Mouse (Mus musculus) ES-E14 (cell line): Measurements from ENCODE around the gene Ddx39b. TPM values are rescaled to one million over a fixed set of nuclear protein-coding genes. Genes with fewer than 3 reads are reported as not detected.

Experiments used
- DNase-seq: peaks from one replicate; pipeline ENCODE4 v3.0.0-alpha.2; 2013; ENCODE audit warnings: low read depth, low spot score
- H3K27ac ChIP-seq: 2 replicates; pipeline ENCODE4 v1.5.1; 2012; ENCODE audit warnings: low read depth, mild to moderate bottlenecking, low read length, moderate library complexity, mixed read lengths; ENCODE audit not compliant: poor library complexity, insufficient read depth, severe bottlenecking
- H3K36me3 ChIP-seq: 2 replicates; pipeline ENCODE4 v1.6.1; 2012; ENCODE audit warnings: mild to moderate bottlenecking, low read length, moderate library complexity, mixed read lengths; ENCODE audit not compliant: control insufficient read depth, poor library complexity, insufficient read depth, severe bottlenecking
- H3K4me1 ChIP-seq, 2 experiments: fragments of 150-350 bp in 1 of 2; sonication (generic) in 1 of 2; 2 replicates each; pipeline ENCODE4 v1.6.1; 2012; ENCODE audit warnings: low read length in 2 of 2, mild to moderate bottlenecking in 1 of 2, mixed read lengths in 1 of 2; ENCODE audit not compliant: control insufficient read depth in 2 of 2, insufficient read depth in 2 of 2, poor library complexity in 1 of 2
- H3K4me3 ChIP-seq, 2 experiments: fragments of 150-350 bp in 1 of 2; sonication (generic) in 1 of 2; 2 replicates each; pipeline ENCODE4 v1.5.1; 2012; ENCODE audit warnings: low read length in 2 of 2, low read depth in 1 of 2, mild to moderate bottlenecking in 1 of 2, mixed read lengths in 1 of 2; ENCODE audit not compliant: insufficient read depth in 1 of 2, poor library complexity in 1 of 2, severe bottlenecking in 1 of 2
- H3K9ac ChIP-seq: 2 replicates; pipeline ENCODE4 v1.6.1; 2012; ENCODE audit warnings: low read depth, mild to moderate bottlenecking, low read length, mixed read lengths; ENCODE audit not compliant: poor library complexity, insufficient read depth, severe bottlenecking
- H3K9me3 ChIP-seq: fragments of 150-350 bp; sonication (generic); 2 replicates; pipeline ENCODE4 v1.6.1; 2012; ENCODE audit warnings: low read depth, mild to moderate bottlenecking, low read length; ENCODE audit not compliant: control insufficient read depth, insufficient read depth
- CHD2 ChIP-seq: IDR thresholded peaks from 2 replicates; pipeline ENCODE4 v1.6.1; 2014; ENCODE audit warnings: mild to moderate bottlenecking, low read depth, low read length, inconsistent platforms
- HCFC1 ChIP-seq: IDR thresholded peaks from 2 replicates; pipeline ENCODE4 v1.6.1; 2012; ENCODE audit warnings: low read length, inconsistent platforms, borderline replicate concordance; ENCODE audit not compliant: insufficient read depth
- MAFK ChIP-seq: IDR thresholded peaks from 2 replicates; pipeline ENCODE4 v1.6.1; 2014; ENCODE audit warnings: mild to moderate bottlenecking, low read depth, low read length, inconsistent platforms; ENCODE audit not compliant: insufficient read depth
- ZC3H11A ChIP-seq: IDR thresholded peaks from 2 replicates; pipeline ENCODE4 v1.6.1; 2012; ENCODE audit warnings: low read depth, mild to moderate bottlenecking, inconsistent platforms, low read length, borderline replicate concordance
- ZNF384 ChIP-seq: IDR thresholded peaks from 2 replicates; pipeline ENCODE4 v1.6.1; 2012; ENCODE audit warnings: low read depth, low read length, inconsistent platforms
- in situ Hi-C, 2 experiments: fragments of 600-800 bp; cut with MboI; formaldehyde crosslinking; loops; one replicate each; pipeline ENCODE4 v1.15.1; 2025; ENCODE audit warnings: low sequenced_read_pairs in 2 of 2, inconsistent platforms in 1 of 2; ENCODE audit not compliant: unreplicated experiment in 2 of 2
- total RNA-seq: library from RNA; depleted of rRNA; stranded (reverse); fragments of 300-350 nt; gene quantifications from 2 replicates; pipeline ENCODE4 v1.2.3, GENCODE M21; 2012

Gene Ddx39b
- total RNA-seq, 1 experiment: 316 TPM

- peaks cover 0 to 2% of the 10 kb centered on the region in 2 experiments; a peak in 1 of 4 replicates for H3K4me1 ChIP-seq
- TF ChIP-seq ZNF384 (no peak), CHD2 (no peak), MAFK (no peak), ZC3H11A (no peak)
- no peak for DNase-seq
- H3K4me3 ChIP-seq: peak overlapping the region; percentile 74 to 76
- no peaks in the 10 kb centered on the region for H3K9me3 ChIP-seq
- peak overlapping the region; percentile 14; the same call in 1 of the 2 replicates for H3K27ac ChIP-seq
- in situ Hi-C loops: loop anchor here (5.0 kb wide), 1 partner anchor 68 kb away; no protein-coding TSS in a partner anchor
- peak overlapping the region; percentile 83 for H3K9ac ChIP-seq
- H3K36me3 ChIP-seq: peaks cover 9% of the 10 kb centered on the region; the same call in 1 of the 2 replicates
These were observed 6.6 kb upstream of the Ddx39b start for GRCm38 (mm10) chr17:35234903-35235302.

GRCm38 (mm10) chr17:35235614-35236389, 5.7 kb upstream of the Ddx39b start, which contains the start of gene Nfkbil1:
Gene Nfkbil1 (minus strand): TSS chr17:35235792.
- in situ Hi-C loops: no loop called here
- peak; percentile 89 for DNase-seq
- Histone ChIP-seq H3K4me1 (peaks cover 0 to 2% of the 10 kb centered on the region in 2 experiments; a peak in 1 of 4 replicates), H3K4me3 (peak within 1 kb of the TSS; percentile 74 to 76), H3K36me3 (peaks cover 5% of the 10 kb centered on the region; the same call in 1 of the 2 replicates), H3K9me3 (no peaks in the 10 kb centered on the region), H3K27ac (peak within 1 kb of the TSS; percentile 26), H3K9ac (peak within 1 kb of the TSS; percentile 83)
- TF ChIP-seq HCFC1 (peak; percentile 86), ZNF384 (no peak)

DNA sequence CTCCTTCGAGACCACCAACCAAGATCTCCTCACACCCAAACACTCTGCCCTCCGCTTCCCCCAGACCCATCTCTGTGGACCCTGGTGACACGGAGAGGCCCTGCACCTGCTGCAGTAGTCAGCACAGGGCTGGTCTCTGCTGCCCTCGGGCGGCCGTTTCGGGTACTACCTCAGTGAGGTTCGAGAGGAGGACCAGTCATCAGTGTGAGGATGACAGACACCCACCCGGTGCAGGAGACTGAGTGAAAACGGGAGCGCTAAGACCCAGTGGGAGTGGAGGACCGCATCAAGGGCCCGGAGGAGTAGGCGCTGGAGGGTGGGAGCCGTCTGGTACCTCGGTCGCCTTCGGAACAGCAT, 5.2 kb upstream of the Ddx39b start:
- in situ Hi-C loops: no loop called here
- H3K4me1 ChIP-seq: peaks cover 0 to 2% of the 10 kb centered on the region in 2 experiments; a peak in 1 of 4 replicates

GRCm38 (mm10) chr17:35236996-35237395, 4.5 kb upstream of the Ddx39b start:
- Histone ChIP-seq H3K36me3 (no peaks in the 10 kb centered on the region), H3K9ac (no peak overlapping the region), H3K4me1 (no peaks in the 10 kb centered on the region; a peak in 1 of 4 replicates), H3K27ac (no peak overlapping the region), H3K4me3 (no peak overlapping the region), H3K9me3 (no peaks in the 10 kb centered on the region)
- TF ChIP-seq CHD2: no peak
- TF ChIP-seq MAFK: no peak
- TF ChIP-seq HCFC1: no peak
- no peak for TF ChIP-seq ZC3H11A
- TF ChIP-seq ZNF384: no peak
- DNase-seq: no peak
- in situ Hi-C loops: no loop called here

More for the DNA sequence above, 5.2 kb upstream of the Ddx39b start:
- peak overlapping the region; percentile 73 for H3K9ac ChIP-seq
- no peaks in the 10 kb centered on the region for H3K36me3 ChIP-seq
- TF ChIP-seq ZNF384 (no peak), CHD2 (no peak), HCFC1 (0 out of 2 replicates have a peak, but pooled peaks have one; percentile 37), ZC3H11A (peak; percentile 49; the same call in 1 of the 2 replicates)
- H3K4me3 ChIP-seq: peak overlapping the region; percentile 74 to 76
- H3K9me3 ChIP-seq: no peaks in the 10 kb centered on the region
- H3K27ac ChIP-seq: peak overlapping the region; percentile 26; the same call in 1 of the 2 replicates
- DNase-seq: peak; percentile 87
